Mouse (Mus musculus) heart, embryonic 16.5 days (tissue): ENCODE measurements around the gene Olfr1355. TPM values are rescaled to one million over a fixed set of nuclear protein-coding genes. Genes with fewer than 3 reads are reported as not detected.
"Not testable (repeated sequence)": the region's sequence is repeated elsewhere in the genome, so short reads cannot be mapped to it uniquely, and the experiment has no call there.

Experiments
- ATAC-seq: fragments of 200-750 bp; cut with Nextera tagmentation; replicated peaks from 2 replicates; pipeline ENCODE4 v1.8.0; 2017; ENCODE audit warnings: moderate number of reproducible peaks; ENCODE audit not compliant: insufficient read depth, low FRiP score; ENCODE audit errors: extremely low read depth
- H3K27ac ChIP-seq: fragments of 300-500 bp; sonication (generic); 2 replicates; pipeline ENCODE4 v1.5.1; 2014; ENCODE audit warnings: mild to moderate bottlenecking, low read length, control low read depth, moderate library complexity
- H3K27me3 ChIP-seq: fragments of 300-500 bp; sonication (generic); 2 replicates; pipeline ENCODE4 v1.6.1; 2014; ENCODE audit warnings: low read length, mixed read lengths; ENCODE audit not compliant: control insufficient read depth, insufficient read depth
- H3K36me3 ChIP-seq: fragments of 300-500 bp; sonication (generic); 2 replicates; pipeline ENCODE4 v1.6.1; 2014; ENCODE audit not compliant: control insufficient read depth, insufficient read depth
- H3K4me1 ChIP-seq: fragments of 300-500 bp; sonication (generic); 2 replicates; pipeline ENCODE4 v1.6.1; 2014; ENCODE audit warnings: low read length, mixed read lengths; ENCODE audit not compliant: control insufficient read depth, insufficient read depth
- H3K4me2 ChIP-seq: fragments of 300-500 bp; sonication (generic); 2 replicates; pipeline ENCODE4 v1.6.1; 2014; ENCODE audit warnings: low read depth, mild to moderate bottlenecking, control low read depth, low read length
- H3K4me3 ChIP-seq: fragments of 300-500 bp; sonication (generic); 2 replicates; pipeline ENCODE4 v1.5.1; 2014; ENCODE audit warnings: mild to moderate bottlenecking, control low read depth, low read length
- H3K9ac ChIP-seq: fragments of 300-500 bp; sonication (generic); 2 replicates; pipeline ENCODE4 v1.6.1; 2014; ENCODE audit warnings: low read length, control low read depth
- H3K9me3 ChIP-seq: fragments of 300-500 bp; sonication (generic); replicated peaks from 2 replicates; pipeline ENCODE4 v1.6.1; 2016; ENCODE audit warnings: low read length; ENCODE audit not compliant: control insufficient read depth
- WGBS: fragments of 180-500 bp; shearing (Covaris S2); extraction: QIAGEN DNeasy Blood & Tissue Kit; methylation state at CpG from one replicate; pipeline ENCODE4 v1.1.7; 2014; 5-methylcytosine and 5-hydroxymethylcytosine counted together
- polyA plus RNA-seq: library from polyadenylated mRNA; unstranded; fragments of >200 nt; fragmentation: Nextera tagmentation; extraction: Ambion mirVana; gene quantifications from 2 replicates; pipeline ENCODE4 v1.2.1, GENCODE M21; 2015

The Olfr1355 gene
- not detected in 2 replicates for polyA plus RNA-seq

DNA sequence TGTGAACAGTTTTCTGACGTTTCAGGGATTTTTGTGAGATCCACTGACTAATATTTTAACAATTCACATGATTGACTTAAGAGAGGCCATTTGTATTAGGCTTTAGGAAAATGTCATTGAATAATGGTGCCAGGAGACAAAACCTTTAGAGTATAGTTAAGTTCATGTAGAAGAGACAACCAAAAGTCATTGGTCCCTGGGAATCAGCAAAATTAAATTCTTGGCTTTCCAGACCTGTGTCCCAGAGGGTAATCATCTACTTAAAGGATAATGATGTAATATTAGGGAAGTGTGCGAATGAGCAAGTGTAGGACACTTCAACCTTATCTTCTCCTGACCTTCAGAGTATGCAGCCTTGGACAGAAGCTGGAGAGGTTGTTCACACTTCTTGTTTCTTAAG, at the start of gene Olfr1355:
Gene Olfr1355, plus strand, starts transcription at position 301 of the 400 bp plus-strand sequence.
- no peak within 1 kb of the TSS for H3K27ac ChIP-seq
- H3K27me3 ChIP-seq: no peaks in the 10 kb centered on the region
- H3K9ac ChIP-seq: no peak within 1 kb of the TSS
- peaks cover 4% of the 10 kb centered on the region; the same call in 1 of the 2 replicates for H3K9me3 ChIP-seq
- H3K36me3 ChIP-seq: no peaks in the 10 kb centered on the region
- no peak for ATAC-seq
- H3K4me3 ChIP-seq: no peak within 1 kb of the TSS
- H3K4me2 ChIP-seq: no peak within 1 kb of the TSS
- WGBS: 59% methylated on average over 2 of the region's 2 CpGs
- H3K4me1 ChIP-seq: no peaks in the 10 kb centered on the region

DNA sequence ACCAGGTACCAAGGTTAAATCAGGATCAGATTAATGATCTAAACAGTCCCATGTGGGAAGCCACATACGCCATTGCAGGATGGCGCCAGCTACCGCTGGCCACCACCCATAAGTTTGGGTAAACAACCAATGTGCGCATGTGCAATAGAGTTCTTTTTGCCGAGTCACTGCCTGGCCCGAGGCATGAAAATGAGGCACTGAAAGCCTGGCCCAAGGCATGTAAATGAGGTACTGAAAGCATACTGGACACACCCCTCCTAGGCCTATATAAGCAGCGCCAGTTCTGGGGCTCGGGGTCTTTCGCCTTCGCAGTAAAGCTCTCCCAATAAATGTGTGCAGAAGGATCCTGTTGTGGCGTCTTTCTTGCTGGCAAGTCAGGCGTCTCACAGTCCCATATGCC, 34.9 kb upstream of the Olfr1355 start:
- H3K4me1 ChIP-seq, H3K36me3 ChIP-seq, H3K4me2 ChIP-seq, H3K4me3 ChIP-seq, ATAC-seq, H3K9ac ChIP-seq, H3K27ac ChIP-seq, H3K9me3 ChIP-seq, H3K27me3 ChIP-seq: not testable (repeated sequence)
- 83% methylated on average over 12 of the region's 12 CpGs for WGBS

DNA sequence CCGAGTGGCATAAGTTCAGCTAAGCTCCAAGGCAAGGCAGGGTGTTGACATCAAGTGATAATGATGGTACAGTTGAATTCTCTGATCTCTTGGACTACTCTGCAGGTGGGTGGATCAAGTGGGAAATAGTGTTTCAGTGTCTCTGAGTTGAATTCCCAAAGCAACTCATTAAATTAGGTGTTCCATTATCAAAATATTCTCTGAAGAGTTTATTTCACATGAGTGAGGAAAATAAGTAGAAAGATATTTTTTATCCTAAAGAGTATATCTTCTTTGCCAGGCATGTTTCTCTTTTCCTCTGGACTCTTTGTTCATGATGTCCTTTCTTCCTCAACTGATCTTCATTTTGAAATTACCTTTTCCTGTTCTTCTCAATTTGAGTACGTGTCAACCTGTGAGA, 23.3 kb upstream of the Olfr1355 start, which contains the start of gene Olfr1356:
Gene Olfr1356, minus strand, starts transcription at position 101 of the 400 bp plus-strand sequence.
- 60% methylated on average over 2 of the region's 2 CpGs for WGBS
- no peak within 1 kb of the TSS for H3K27ac ChIP-seq

DNA sequence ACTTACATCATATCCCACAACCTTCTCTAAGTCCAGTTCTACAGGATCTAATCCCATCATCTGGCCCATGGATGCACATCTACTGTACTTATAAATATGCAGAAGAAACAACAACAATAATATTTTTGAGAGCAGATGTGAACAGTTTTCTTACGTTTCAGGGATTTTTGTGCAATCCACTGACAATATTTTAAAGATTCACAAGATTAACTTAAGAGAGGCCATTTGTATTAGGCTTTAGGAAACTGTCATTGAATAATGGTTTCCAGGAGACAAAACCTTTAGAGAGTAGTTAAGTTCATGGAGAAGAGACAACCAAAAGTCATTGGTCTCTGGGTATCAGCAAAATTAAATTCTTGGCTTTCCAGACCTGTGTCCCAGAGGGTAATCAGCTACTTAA, 37.5 kb downstream of the Olfr1355 start, which contains the start of gene Olfr1354:
Gene Olfr1354, plus strand, starts transcription at position 301 of the 400 bp plus-strand sequence.
- not testable (repeated sequence) for H3K4me3 ChIP-seq, H3K4me2 ChIP-seq, H3K9ac ChIP-seq, H3K27me3 ChIP-seq, ATAC-seq, H3K36me3 ChIP-seq, H3K27ac ChIP-seq, H3K9me3 ChIP-seq, H3K4me1 ChIP-seq
- WGBS: 70% methylated on average over 1 of the region's 1 CpGs

More for the DNA sequence above, 23.3 kb upstream of the Olfr1355 start, which contains the start of gene Olfr1356:
- Histone ChIP-seq H3K9ac (no peak within 1 kb of the TSS), H3K27me3 (no peaks in the 10 kb centered on the region), H3K36me3 (no peaks in the 10 kb centered on the region), H3K9me3 (no peaks in the 10 kb centered on the region), H3K4me1 (no peaks in the 10 kb centered on the region), H3K4me3 (no peak within 1 kb of the TSS), H3K4me2 (no peak within 1 kb of the TSS)
- ATAC-seq: no peak

Other genes starting within 250 kb of the Olfr1355 start
- gene Casp14, start 157.2 kb upstream of the Olfr1355 start, polyA plus RNA-seq: 0.09 TPM in 1 of 2 replicates, not detected in the other
- gene Ccdc105, start 122.5 kb upstream of the Olfr1355 start, polyA plus RNA-seq: not detected in 2 replicates
- gene Slc1a6, start 95.0 kb upstream of the Olfr1355 start, polyA plus RNA-seq: 0.16 and 0.27 TPM in 2 replicates
- gene Olfr1356, start 23.4 kb upstream of the Olfr1355 start, polyA plus RNA-seq: not detected in 2 replicates
- gene Olfr1354, start 37.6 kb downstream of the Olfr1355 start, polyA plus RNA-seq: not detected in 2 replicates
- not detected in 2 replicates for gene Olfr8, start 75.1 kb downstream of the Olfr1355 start, polyA plus RNA-seq
- not detected in 2 replicates for gene Olfr1353, start 87.8 kb downstream of the Olfr1355 start, polyA plus RNA-seq
- gene Olfr1352, start 105.5 kb downstream of the Olfr1355 start, polyA plus RNA-seq: not detected in 2 replicates
- gene Olfr1351, start 136.9 kb downstream of the Olfr1355 start, polyA plus RNA-seq: not detected in 2 replicates
- not detected in 2 replicates for gene Olfr57, start 153.2 kb downstream of the Olfr1355 start, polyA plus RNA-seq
- 16.8 and 17.5 TPM in 2 replicates for gene 2610008E11Rik, start 222.1 kb downstream of the Olfr1355 start, polyA plus RNA-seq